Comparison of ENCODE assay signal across 7 mouse cellular contexts in genomic region chr11:73030821-73031498, GRCm38 (mm10). TPM values are rescaled to one million over a fixed set of nuclear protein-coding genes. Genes with fewer than 3 reads are reported as not detected.
DNase-seq lines count a peak whose midpoint lies in the region; ATAC-seq lines count a peak whose summit lies in the region.

No protein-coding gene starts in this region.

- H3K9ac ChIP-seq in embryonic facial prominence, embryonic 15.5 days, result no peak overlapping the region
- H3K9ac ChIP-seq in limb, embryonic 11.5 days (ENCODE audit: low read length), result 0 out of 2 replicates have a peak overlapping the region, but pooled peaks have one; percentile 22
- H3K9ac ChIP-seq in midbrain, embryonic 13.5 days (replicated peaks), result peak overlapping the region; percentile 64

- 0 out of 2 replicates have a peak, but pooled peaks cover 3% of the 10 kb centered on the region for H3K36me3 ChIP-seq in embryonic facial prominence, embryonic 15.5 days
- H3K36me3 ChIP-seq in limb, embryonic 11.5 days (ENCODE audit: control insufficient read depth, insufficient read depth, low read length), result no peaks in the 10 kb centered on the region
- peaks cover 4% of the 10 kb centered on the region for H3K36me3 ChIP-seq in midbrain, embryonic 13.5 days

- H3K4me3 ChIP-seq in embryonic facial prominence, embryonic 15.5 days (replicated peaks), result peak overlapping the region; percentile 37
- peak overlapping the region; percentile 12; the same call in 1 of the 2 replicates for H3K4me3 ChIP-seq in limb, embryonic 11.5 days (ENCODE audit: low read depth, low read length)
- peak overlapping the region; percentile 33 for H3K4me3 ChIP-seq in midbrain, embryonic 13.5 days (replicated peaks)

- DNase-seq in brain, embryonic 18.5 days (ENCODE audit: low read depth, low spot score), result peak; percentile 78
- DNase-seq in heart, adult 8-10 months (ENCODE audit: low spot score), result peak; percentile 91
- DNase-seq in kidney, adult 8-10 months, result peak; percentile 92 to 93
- peak; percentile 86 for DNase-seq in limb, embryonic 11.5 days (ENCODE audit: low spot score)
- DNase-seq in skeletal muscle tissue, adult 2 months (ENCODE audit: low read depth, low spot score), result peak; percentile 85

- peak; percentile 91 for ATAC-seq in embryonic facial prominence, embryonic 15.5 days (ENCODE audit: insufficient number of reproducible peaks, low FRiP score, low TSS enrichment, low read depth)
- ATAC-seq in limb, embryonic 11.5 days (ENCODE audit: insufficient number of reproducible peaks, low FRiP score, low TSS enrichment, low read depth), result peak; percentile 87
- peak; percentile 94 for ATAC-seq in midbrain, embryonic 13.5 days

- no peaks in the 10 kb centered on the region for H3K9me3 ChIP-seq in embryonic facial prominence, embryonic 15.5 days (replicated peaks)
- H3K9me3 ChIP-seq in limb, embryonic 11.5 days (ENCODE audit: control insufficient read depth, low read length), result no peaks in the 10 kb centered on the region
- no peaks in the 10 kb centered on the region for H3K9me3 ChIP-seq in midbrain, embryonic 13.5 days

- no peaks in the 10 kb centered on the region for H3K27me3 ChIP-seq in embryonic facial prominence, embryonic 15.5 days
- no peaks in the 10 kb centered on the region for H3K27me3 ChIP-seq in limb, embryonic 11.5 days (ENCODE audit: control insufficient read depth, insufficient read depth, low read length)
- no peaks in the 10 kb centered on the region for H3K27me3 ChIP-seq in midbrain, embryonic 13.5 days

- peaks cover 14% of the 10 kb centered on the region for H3K4me1 ChIP-seq in embryonic facial prominence, embryonic 15.5 days
- no peaks in the 10 kb centered on the region; the same call in 1 of the 2 replicates for H3K4me1 ChIP-seq in limb, embryonic 11.5 days (ENCODE audit: control insufficient read depth, insufficient read depth, low read length)
- peaks cover 11% of the 10 kb centered on the region for H3K4me1 ChIP-seq in midbrain, embryonic 13.5 days (replicated peaks)

- peak overlapping the region; percentile 79 for H3K27ac ChIP-seq in embryonic facial prominence, embryonic 15.5 days (replicated peaks)
- H3K27ac ChIP-seq in limb, embryonic 11.5 days (replicated peaks; ENCODE audit: low read depth, low read length), result no peak overlapping the region; the same call in 1 of the 2 replicates
- peak overlapping the region; percentile 85 for H3K27ac ChIP-seq in midbrain, embryonic 13.5 days

- peak overlapping the region; percentile 66 for H3K4me2 ChIP-seq in embryonic facial prominence, embryonic 15.5 days (replicated peaks)
- H3K4me2 ChIP-seq in limb, embryonic 11.5 days (ENCODE audit: low read depth, severe bottlenecking), result peak overlapping the region; percentile 40
- peak overlapping the region; percentile 65 for H3K4me2 ChIP-seq in midbrain, embryonic 13.5 days (replicated peaks)

- WGBS in embryonic facial prominence, embryonic 15.5 days, result 26% methylated on average over 20 of the region's 20 CpGs
- 28% methylated on average over 20 of the region's 20 CpGs for WGBS in limb, embryonic 11.5 days
- WGBS in midbrain, embryonic 13.5 days, result 23% methylated on average over 20 of the region's 20 CpGs

RNA-seq across cellular contexts. Expression of gene Camkk1, which starts 12.2 kb away (rescaled TPM):
- 11.4 and 12.0 TPM in 2 replicates for polyA plus RNA-seq in embryonic facial prominence, embryonic 15.5 days (2015; fragmentation: Nextera tagmentation; extraction: Ambion mirVana)
- under 1 TPM; 0.53 to 0.84 (median 0.74) TPM for total RNA-seq in heart, adult 8-10 months (2022)
- 2.7 and 3.0 TPM in 2 replicates for polyA plus RNA-seq in limb, embryonic 11.5 days (2014; fragmentation: Nextera tagmentation; extraction: Ambion mirVana)
- 17.1 and 17.5 TPM in 2 replicates for polyA plus RNA-seq in midbrain, embryonic 13.5 days (2015; fragmentation: Nextera tagmentation; extraction: Ambion mirVana)

RNA-seq across cellular contexts. Expression of gene Ncbp3, which starts 16.6 kb away (rescaled TPM):
- polyA plus RNA-seq in embryonic facial prominence, embryonic 15.5 days (2015; fragmentation: Nextera tagmentation; extraction: Ambion mirVana), result 10.9 and 11.6 TPM in 2 replicates
- 1 to 10 TPM; 5.4 to 6.6 (median 5.6) TPM for total RNA-seq in heart, adult 8-10 months (2022)
- 13.8 and 14.4 TPM in 2 replicates for polyA plus RNA-seq in limb, embryonic 11.5 days (2014; fragmentation: Nextera tagmentation; extraction: Ambion mirVana)
- polyA plus RNA-seq in midbrain, embryonic 13.5 days (2015; fragmentation: Nextera tagmentation; extraction: Ambion mirVana), result 13.5 and 14.2 TPM in 2 replicates

RNA-seq across cellular contexts. Expression of gene P2rx1, which starts 32.1 kb away (rescaled TPM):
- polyA plus RNA-seq in embryonic facial prominence, embryonic 15.5 days (2015; fragmentation: Nextera tagmentation; extraction: Ambion mirVana), result 2.6 and 2.8 TPM in 2 replicates
- under 1 TPM; 0.35 to 0.49 (median 0.43) TPM for total RNA-seq in heart, adult 8-10 months (2022)
- polyA plus RNA-seq in limb, embryonic 11.5 days (2014; fragmentation: Nextera tagmentation; extraction: Ambion mirVana), result 1.3 and 2.0 TPM in 2 replicates
- polyA plus RNA-seq in midbrain, embryonic 13.5 days (2015; fragmentation: Nextera tagmentation; extraction: Ambion mirVana), result 0.41 and 0.58 TPM in 2 replicates

RNA-seq across cellular contexts. Expression of gene Itgae, which starts 59.4 kb away (rescaled TPM):
- polyA plus RNA-seq in embryonic facial prominence, embryonic 15.5 days (2015; fragmentation: Nextera tagmentation; extraction: Ambion mirVana), result 0.28 and 0.40 TPM in 2 replicates
- total RNA-seq in heart, adult 8-10 months (2022), result under 1 TPM in 2 of 4 experiments, not detected in 2; 0.22 to 0.38 TPM
- 0.51 and 0.54 TPM in 2 replicates for polyA plus RNA-seq in limb, embryonic 11.5 days (2014; fragmentation: Nextera tagmentation; extraction: Ambion mirVana)
- 0.21 and 0.28 TPM in 2 replicates for polyA plus RNA-seq in midbrain, embryonic 13.5 days (2015; fragmentation: Nextera tagmentation; extraction: Ambion mirVana)
